Mouse (Mus musculus): ENCODE measurements around the gene Eddm3b.
A peak's percentile ranks its signal among the peaks of the same experiment; 100 is the strongest.

GRCm38 (mm10) chr14:51069617-51070016, 44.6 kb upstream of the Eddm3b start:
- TF ChIP-seq CTCF (IDR thresholded peaks at IDR 0.05; ENCODE audit: low read depth) (peak; percentile 58), EP300 (IDR thresholded peaks at IDR 0.05; ENCODE audit: low read depth) (no peak)

All from liver, postnatal 0 days (tissue).